Mouse (Mus musculus): Measurements from ENCODE around the gene Zcchc4. TPM values are rescaled to one million over a fixed set of nuclear protein-coding genes. Genes with fewer than 3 reads are reported as not detected.

Gene Zcchc4
- polyA plus RNA-seq, 1 experiment: 3.4 TPM

DNA sequence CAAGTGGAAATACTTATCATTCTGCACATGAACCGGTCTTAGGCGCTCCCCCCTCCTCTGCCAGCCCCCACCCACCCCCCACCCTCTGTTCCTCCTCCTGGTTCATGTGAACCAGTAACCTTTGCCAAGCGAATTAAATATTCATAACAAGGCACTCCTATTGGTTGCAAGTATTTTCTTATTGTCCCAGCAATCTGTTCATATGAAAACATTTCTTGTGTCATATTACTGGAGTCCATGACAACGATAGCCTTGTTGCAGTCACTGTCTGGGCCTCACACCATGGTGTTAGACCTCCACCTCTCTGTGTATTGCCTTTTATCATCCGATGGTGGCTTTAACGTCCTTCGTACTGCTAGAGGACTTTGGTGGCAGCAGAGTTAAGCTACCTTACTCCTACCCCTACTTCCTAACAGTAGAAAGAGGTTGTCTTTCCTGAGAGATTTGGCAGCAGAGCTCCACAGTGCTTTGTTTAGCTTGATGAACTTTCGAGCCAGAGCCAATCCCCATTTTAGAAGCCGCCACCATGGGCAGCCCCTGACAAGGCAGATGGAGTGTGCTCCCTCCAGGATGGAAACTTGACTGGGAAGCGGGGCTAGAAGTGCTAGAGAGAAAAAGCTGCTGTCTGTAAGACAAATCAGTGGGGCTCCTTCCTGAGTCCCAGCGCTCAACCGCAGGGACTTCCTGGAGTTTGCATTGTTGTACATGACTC is 24.2 kb downstream of the Zcchc4 start:
- H3K4me3 ChIP-seq (ENCODE audit: low read depth, low read length): no peak overlapping the region
- H3K27me3 ChIP-seq (ENCODE audit: control insufficient read depth, insufficient read depth, low read length): no peaks in the 10 kb centered on the region
- no peak for TF ChIP-seq CTCF (IDR thresholded peaks at IDR 0.05; ENCODE audit: extremely low read depth, insufficient read length, insufficient replicate concordance, low read depth, low read length)
- TF ChIP-seq POLR2A (IDR thresholded peaks at IDR 0.05; ENCODE audit: low read depth, low read length): no peak
- WGBS: 92% methylated on average over 12 of the region's 12 CpGs
- H3K4me1 ChIP-seq (ENCODE audit: control insufficient read depth, insufficient read depth, insufficient read length, low read length): no peaks in the 10 kb centered on the region
- H3K27ac ChIP-seq (ENCODE audit: insufficient read depth, low read depth, low read length): no peak overlapping the region
- peaks cover 33% of the 10 kb centered on the region for H3K36me3 ChIP-seq (ENCODE audit: control insufficient read depth, insufficient read depth, low read length)

DNA sequence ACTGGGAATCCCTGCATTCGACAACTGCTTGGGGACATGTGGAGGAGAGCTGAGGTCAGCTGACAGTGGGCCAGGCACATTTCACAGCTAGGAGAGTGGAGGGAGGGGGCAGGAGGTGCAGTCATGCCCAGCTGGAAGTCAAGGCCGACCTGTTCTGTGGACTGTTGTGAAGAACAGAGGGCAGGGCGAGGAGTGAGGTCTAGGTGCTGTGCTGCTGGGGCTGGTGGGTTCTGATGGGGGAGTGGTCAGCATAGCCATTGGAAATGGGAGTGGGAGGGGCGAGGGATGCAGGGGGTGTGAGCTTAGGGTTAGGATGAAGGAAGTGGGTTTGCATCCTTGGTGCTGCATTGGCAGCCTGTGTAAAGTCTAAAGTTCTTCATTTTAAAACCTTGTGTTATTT is 30.6 kb downstream of the Zcchc4 start:
- TF ChIP-seq POLR2A (IDR thresholded peaks at IDR 0.05; ENCODE audit: low read depth, low read length): no peak
- no peak for TF ChIP-seq CTCF (IDR thresholded peaks at IDR 0.05; ENCODE audit: extremely low read depth, insufficient read length, insufficient replicate concordance, low read depth, low read length)
- WGBS: 82% methylated on average over 4 of the region's 4 CpGs
- no peak overlapping the region for H3K27ac ChIP-seq (ENCODE audit: insufficient read depth, low read depth, low read length)

DNA sequence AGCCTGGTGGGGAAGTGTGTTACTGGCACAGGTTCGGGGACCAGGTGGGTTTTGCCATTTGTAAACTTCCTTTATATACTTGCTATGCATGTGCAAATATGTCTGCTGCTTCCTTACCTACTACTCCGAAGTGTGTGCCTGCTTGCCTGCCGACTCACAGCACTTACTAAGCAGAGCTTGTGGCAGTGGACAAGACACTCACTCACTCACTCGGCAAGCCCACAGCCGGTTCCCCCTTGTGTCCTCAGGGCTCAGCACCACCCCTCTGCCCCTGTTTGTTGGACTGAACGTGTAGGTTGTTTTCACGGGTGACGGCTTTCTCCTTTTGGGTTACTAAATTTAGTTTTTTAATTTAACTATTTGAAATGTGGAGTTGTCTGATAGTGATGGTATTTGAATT is 31.1 kb downstream of the Zcchc4 start:
- no peaks in the 10 kb centered on the region for H3K27me3 ChIP-seq (ENCODE audit: control insufficient read depth, insufficient read depth, low read length)
- peaks cover 17% of the 10 kb centered on the region for H3K36me3 ChIP-seq (ENCODE audit: control insufficient read depth, insufficient read depth, low read length)
- no peak overlapping the region for H3K4me3 ChIP-seq (ENCODE audit: low read depth, low read length)
- WGBS: 86% methylated on average over 8 of the region's 8 CpGs
- no peak for TF ChIP-seq POLR2A (IDR thresholded peaks at IDR 0.05; ENCODE audit: low read depth, low read length)
- H3K27ac ChIP-seq (ENCODE audit: insufficient read depth, low read depth, low read length): no peak overlapping the region
- no peaks in the 10 kb centered on the region; the same call in 1 of the 2 replicates for H3K4me1 ChIP-seq (ENCODE audit: control insufficient read depth, insufficient read depth, insufficient read length, low read length)

More for the DNA sequence above, 30.6 kb downstream of the Zcchc4 start:
- Histone ChIP-seq H3K36me3 (ENCODE audit: control insufficient read depth, insufficient read depth, low read length) (peaks cover 17% of the 10 kb centered on the region), H3K27me3 (ENCODE audit: control insufficient read depth, insufficient read depth, low read length) (no peaks in the 10 kb centered on the region), H3K4me1 (ENCODE audit: control insufficient read depth, insufficient read depth, insufficient read length, low read length) (no peaks in the 10 kb centered on the region; the same call in 1 of the 2 replicates), H3K4me3 (ENCODE audit: low read depth, low read length) (no peak overlapping the region)

DNA sequence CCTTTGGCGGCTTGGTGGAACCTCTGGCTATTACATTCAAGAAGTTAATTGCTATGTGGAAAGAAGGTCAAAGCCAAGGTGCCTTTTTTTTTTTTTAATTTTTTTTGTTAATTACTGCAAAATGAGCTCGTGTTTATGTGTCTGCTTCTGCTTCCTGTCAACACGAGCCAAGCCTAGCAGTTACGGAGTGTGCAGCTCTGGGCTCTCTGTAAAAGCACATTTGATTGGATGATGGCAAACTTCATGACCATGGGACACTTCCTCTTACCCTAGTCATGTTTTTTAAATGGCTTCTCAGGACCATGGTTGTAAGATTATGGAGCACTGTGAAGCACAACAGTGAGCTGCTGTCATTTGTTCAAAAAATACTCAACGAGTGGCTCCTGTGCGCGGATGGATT is 31.8 kb downstream of the Zcchc4 start:
- 86% methylated on average over 7 of the region's 7 CpGs for WGBS
- Histone ChIP-seq H3K27me3 (ENCODE audit: control insufficient read depth, insufficient read depth, low read length) (no peaks in the 10 kb centered on the region), H3K4me3 (ENCODE audit: low read depth, low read length) (no peak overlapping the region), H3K27ac (ENCODE audit: insufficient read depth, low read depth, low read length) (no peak overlapping the region), H3K36me3 (ENCODE audit: control insufficient read depth, insufficient read depth, low read length) (peaks cover 16% of the 10 kb centered on the region), H3K4me1 (ENCODE audit: control insufficient read depth, insufficient read depth, insufficient read length, low read length) (no peaks in the 10 kb centered on the region; the same call in 1 of the 2 replicates)
- TF ChIP-seq POLR2A (IDR thresholded peaks at IDR 0.05; ENCODE audit: low read depth, low read length): no peak
- no peak for TF ChIP-seq CTCF (IDR thresholded peaks at IDR 0.05; ENCODE audit: extremely low read depth, insufficient read length, insufficient replicate concordance, low read depth, low read length)

DNA sequence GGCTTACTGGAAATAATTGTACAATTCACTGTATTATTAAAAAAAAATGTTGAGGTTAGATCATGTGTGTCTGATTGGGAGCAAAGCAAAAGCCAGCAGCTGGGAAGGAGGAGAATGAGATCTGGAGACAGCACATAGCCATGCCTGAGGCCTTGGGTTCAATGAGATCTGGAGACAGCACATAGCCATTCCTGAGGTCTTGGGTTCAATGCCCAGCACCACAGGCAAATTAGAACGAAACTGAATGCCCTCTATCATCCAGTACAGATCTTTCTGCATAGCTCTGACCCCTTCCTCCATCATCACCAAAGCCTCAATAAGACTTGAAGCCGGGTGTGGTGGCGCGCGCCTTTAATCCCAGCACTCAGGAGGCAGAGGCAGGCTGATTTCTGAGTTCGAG is 35.2 kb downstream of the Zcchc4 start:
- H3K4me1 ChIP-seq (ENCODE audit: control insufficient read depth, insufficient read depth, insufficient read length, low read length): peaks cover 3% of the 10 kb centered on the region; the same call in 1 of the 2 replicates
- H3K27me3 ChIP-seq (ENCODE audit: control insufficient read depth, insufficient read depth, low read length): no peaks in the 10 kb centered on the region
- H3K36me3 ChIP-seq (ENCODE audit: control insufficient read depth, insufficient read depth, low read length): peaks cover 23% of the 10 kb centered on the region
- no peak overlapping the region for H3K4me3 ChIP-seq (ENCODE audit: low read depth, low read length)
- TF ChIP-seq CTCF (IDR thresholded peaks at IDR 0.05; ENCODE audit: extremely low read depth, insufficient read length, insufficient replicate concordance, low read depth, low read length): no peak
- TF ChIP-seq POLR2A (IDR thresholded peaks at IDR 0.05; ENCODE audit: low read depth, low read length): no peak
- H3K27ac ChIP-seq (ENCODE audit: insufficient read depth, low read depth, low read length): no peak overlapping the region
- WGBS: 82% methylated on average over 6 of the region's 6 CpGs

DNA sequence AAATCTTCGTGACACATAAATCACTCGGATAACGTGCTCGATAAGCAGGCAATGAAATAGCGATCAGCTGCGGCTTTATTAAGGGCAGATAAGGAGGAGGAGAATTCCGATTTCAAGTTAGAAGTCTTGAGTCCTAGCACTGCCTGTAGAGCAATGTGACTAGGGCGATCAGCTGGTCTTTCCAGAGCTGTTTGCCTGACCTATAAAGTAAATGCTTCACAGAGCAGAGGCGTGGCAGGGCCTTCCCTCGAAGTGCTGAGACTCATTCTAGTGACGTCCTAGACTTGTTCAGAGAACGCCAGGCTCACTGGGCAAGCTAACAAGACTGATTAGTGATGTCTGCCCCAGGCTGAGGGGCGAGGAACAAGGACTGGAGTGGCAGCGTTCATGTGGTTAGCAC is 35.8 kb downstream of the Zcchc4 start:
- no peak overlapping the region for H3K4me3 ChIP-seq (ENCODE audit: low read depth, low read length)
- 41% methylated on average over 14 of the region's 14 CpGs for WGBS
- H3K27me3 ChIP-seq (ENCODE audit: control insufficient read depth, insufficient read depth, low read length): no peaks in the 10 kb centered on the region
- peaks cover 3% of the 10 kb centered on the region; the same call in 1 of the 2 replicates for H3K4me1 ChIP-seq (ENCODE audit: control insufficient read depth, insufficient read depth, insufficient read length, low read length)
- TF ChIP-seq POLR2A (IDR thresholded peaks at IDR 0.05; ENCODE audit: low read depth, low read length): no peak
- no peak for TF ChIP-seq CTCF (IDR thresholded peaks at IDR 0.05; ENCODE audit: extremely low read depth, insufficient read length, insufficient replicate concordance, low read depth, low read length)
- H3K36me3 ChIP-seq (ENCODE audit: control insufficient read depth, insufficient read depth, low read length): peaks cover 27% of the 10 kb centered on the region
- H3K27ac ChIP-seq (ENCODE audit: insufficient read depth, low read depth, low read length): no peak overlapping the region

DNA sequence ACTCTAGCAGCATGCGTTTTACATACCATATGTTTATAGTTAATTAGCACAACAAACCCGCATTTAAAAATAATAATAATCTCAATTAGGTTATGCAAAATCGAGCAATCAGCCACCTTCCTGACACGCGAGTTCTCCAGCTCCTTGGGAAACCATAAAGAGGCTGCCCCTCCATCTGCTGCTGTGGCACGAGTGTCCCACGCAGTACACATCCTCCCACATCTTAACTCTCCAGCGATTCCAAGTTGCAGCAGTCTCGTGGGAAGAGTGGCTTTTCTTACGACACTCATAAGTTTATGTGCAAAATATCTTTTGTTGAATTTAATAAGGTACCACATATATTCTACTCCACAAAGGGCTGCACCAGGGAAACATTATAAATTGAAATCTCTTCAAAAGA is 37.2 kb downstream of the Zcchc4 start:
- TF ChIP-seq POLR2A (IDR thresholded peaks at IDR 0.05; ENCODE audit: low read depth, low read length): no peak
- no peak for TF ChIP-seq CTCF (IDR thresholded peaks at IDR 0.05; ENCODE audit: extremely low read depth, insufficient read length, insufficient replicate concordance, low read depth, low read length)
- peaks cover 25% of the 10 kb centered on the region for H3K36me3 ChIP-seq (ENCODE audit: control insufficient read depth, insufficient read depth, low read length)
- no peak overlapping the region for H3K4me3 ChIP-seq (ENCODE audit: low read depth, low read length)
- H3K27me3 ChIP-seq (ENCODE audit: control insufficient read depth, insufficient read depth, low read length): no peaks in the 10 kb centered on the region
- H3K4me1 ChIP-seq (ENCODE audit: control insufficient read depth, insufficient read depth, insufficient read length, low read length): peaks cover 3% of the 10 kb centered on the region; the same call in 1 of the 2 replicates
- WGBS: 97% methylated on average over 10 of the region's 10 CpGs
- H3K27ac ChIP-seq (ENCODE audit: insufficient read depth, low read depth, low read length): no peak overlapping the region

Measured in small intestine, adult 2 months (tissue).